Mouse (Mus musculus) midbrain, embryonic 16.5 days (tissue): ENCODE data around the gene Btbd3. TPM values are rescaled to one million over a fixed set of nuclear protein-coding genes. Genes with fewer than 3 reads are reported as not detected.

Experiments
- ATAC-seq: fragments of 200-750 bp; cut with Nextera tagmentation; 2 replicates; pipeline ENCODE4 v1.8.0; 2017; ENCODE audit warnings: moderate TSS enrichment
- H3K27ac ChIP-seq: fragments of 300-500 bp; sonication (generic); 2 replicates; pipeline ENCODE4 v1.5.1; 2014; ENCODE audit warnings: mild to moderate bottlenecking, low read length, mixed read lengths
- H3K27me3 ChIP-seq: fragments of 300-500 bp; sonication (generic); 2 replicates; pipeline ENCODE4 v1.6.1; 2014; ENCODE audit warnings: low read depth, low read length, mixed read lengths; ENCODE audit not compliant: control insufficient read depth, insufficient read depth
- H3K36me3 ChIP-seq: fragments of 300-500 bp; sonication (generic); 2 replicates; pipeline ENCODE4 v1.6.1; 2014; ENCODE audit warnings: mild to moderate bottlenecking, low read length, moderate library complexity, mixed read lengths; ENCODE audit not compliant: control insufficient read depth, insufficient read depth
- H3K4me1 ChIP-seq: fragments of 300-500 bp; sonication (generic); 2 replicates; pipeline ENCODE4 v1.6.1; 2014; ENCODE audit warnings: mild to moderate bottlenecking, low read length, mixed read lengths; ENCODE audit not compliant: control insufficient read depth, insufficient read depth
- H3K4me2 ChIP-seq: fragments of 300-500 bp; sonication (generic); 2 replicates; pipeline ENCODE4 v1.6.1; 2014; ENCODE audit warnings: mild to moderate bottlenecking, low read length, mixed read lengths
- H3K4me3 ChIP-seq: fragments of 300-500 bp; sonication (generic); 2 replicates; pipeline ENCODE4 v1.5.1; 2014; ENCODE audit warnings: low read depth, mild to moderate bottlenecking, low read length, moderate library complexity, mixed read lengths
- H3K9ac ChIP-seq: fragments of 300-500 bp; sonication (generic); 2 replicates; pipeline ENCODE4 v1.6.1; 2014; ENCODE audit warnings: low read depth, low read length, mixed read lengths
- H3K9me3 ChIP-seq: fragments of 300-500 bp; sonication (generic); replicated peaks from 2 replicates; pipeline ENCODE4 v1.6.1; 2014; ENCODE audit warnings: mild to moderate bottlenecking, low read length, mixed read lengths; ENCODE audit not compliant: control insufficient read depth, poor library complexity, severe bottlenecking
- WGBS: fragments of 180-500 bp; shearing (Covaris S2); extraction: QIAGEN DNeasy Blood & Tissue Kit; methylation state at CpG from one replicate; pipeline ENCODE4 v1.1.7; 2014; 5-methylcytosine and 5-hydroxymethylcytosine counted together
- polyA plus RNA-seq: library from polyadenylated mRNA; unstranded; fragments of >200 nt; fragmentation: Nextera tagmentation; extraction: Ambion mirVana; gene quantifications from 2 replicates; pipeline ENCODE4 v1.2.1, GENCODE M21; 2015

The Btbd3 gene
- polyA plus RNA-seq, 1 experiment from 2014 or later: 45.0 TPM

DNA sequence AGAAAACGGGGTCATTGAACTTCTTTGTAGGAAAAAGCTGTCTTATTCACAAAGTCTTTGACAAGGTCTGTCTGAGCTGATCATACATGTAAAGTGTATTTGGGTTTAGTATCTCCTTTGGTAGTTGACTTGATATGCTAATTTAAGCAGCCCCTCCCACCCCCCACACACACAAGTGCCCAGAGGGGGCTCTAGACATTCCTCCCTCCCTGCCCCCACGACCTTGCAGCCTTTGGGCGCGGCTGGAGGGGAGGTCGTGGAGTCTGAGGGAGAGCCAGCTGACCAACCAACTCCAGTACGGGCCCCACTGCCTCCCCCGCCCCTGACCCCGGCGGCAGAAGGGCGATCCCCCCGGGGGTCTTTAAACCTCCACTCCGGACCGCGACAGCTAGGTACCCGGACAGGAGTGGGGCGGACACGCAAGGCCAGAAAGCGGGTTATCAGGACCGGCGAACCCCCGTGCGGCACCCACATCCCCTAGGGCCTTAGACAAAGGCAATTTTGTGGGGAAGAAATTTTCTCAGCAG is 211.7 kb downstream of the Btbd3 start:
- Histone ChIP-seq H3K4me3 (no peak overlapping the region), H3K4me2 (no peak overlapping the region), H3K27ac (no peak overlapping the region), H3K9ac (no peak overlapping the region), H3K27me3 (no peaks in the 10 kb centered on the region), H3K4me1 (no peaks in the 10 kb centered on the region), H3K9me3 (no peaks in the 10 kb centered on the region), H3K36me3 (no peaks in the 10 kb centered on the region)
- WGBS: 74% methylated on average over 22 of the region's 22 CpGs
- no peak for ATAC-seq

GRCm38 (mm10) chr2:138473407-138473806 is 217.0 kb downstream of the Btbd3 start:
- 74% methylated on average over 5 of the region's 5 CpGs for WGBS
- ATAC-seq: no peak
- Histone ChIP-seq H3K27ac (no peak overlapping the region), H3K4me2 (no peak overlapping the region), H3K36me3 (no peaks in the 10 kb centered on the region), H3K4me1 (no peaks in the 10 kb centered on the region), H3K9ac (no peak overlapping the region), H3K4me3 (no peak overlapping the region), H3K27me3 (no peaks in the 10 kb centered on the region), H3K9me3 (no peaks in the 10 kb centered on the region)

GRCm38 (mm10) chr2:138476486-138476885 is 220.1 kb downstream of the Btbd3 start:
- no peaks in the 10 kb centered on the region for H3K4me1 ChIP-seq
- ATAC-seq: no peak
- H3K27me3 ChIP-seq: no peaks in the 10 kb centered on the region
- H3K27ac ChIP-seq: no peak overlapping the region
- H3K9ac ChIP-seq: no peak overlapping the region
- H3K4me3 ChIP-seq: no peak overlapping the region
- no peaks in the 10 kb centered on the region for H3K9me3 ChIP-seq
- no peak overlapping the region for H3K4me2 ChIP-seq
- no peaks in the 10 kb centered on the region for H3K36me3 ChIP-seq
- 87% methylated on average over 3 of the region's 3 CpGs for WGBS

- Histone ChIP-seq H3K9me3 (no peaks in the 10 kb centered on the region), H3K27me3 (no peaks in the 10 kb centered on the region), H3K36me3 (no peaks in the 10 kb centered on the region), H3K4me1 (no peaks in the 10 kb centered on the region), H3K27ac (no peak overlapping the region), H3K4me3 (no peak overlapping the region), H3K4me2 (no peak overlapping the region), H3K9ac (no peak overlapping the region)
- 93% methylated on average over 5 of the region's 5 CpGs for WGBS
- no peak for ATAC-seq
These were observed 220.9 kb downstream of the Btbd3 start for GRCm38 (mm10) chr2:138477278-138477677.

DNA sequence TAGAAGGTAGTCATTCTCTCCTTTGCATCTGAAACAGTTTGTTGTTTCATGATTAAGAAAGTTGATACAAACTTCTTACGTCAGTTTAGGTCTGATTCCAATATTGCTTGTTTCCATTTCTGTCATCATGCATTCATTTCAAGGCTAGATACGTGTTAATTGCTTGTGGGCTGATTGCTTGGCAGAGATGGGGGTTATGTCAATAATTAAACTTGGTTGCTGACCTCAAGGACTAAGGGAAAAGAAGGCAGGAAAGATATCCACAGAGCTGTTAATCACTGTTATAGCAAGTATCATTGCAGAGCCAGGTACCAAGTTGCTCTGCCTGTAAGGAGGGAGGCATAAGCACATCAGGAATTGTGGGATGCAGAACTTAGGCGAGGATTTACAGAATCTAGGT is 226.2 kb downstream of the Btbd3 start:
- no peaks in the 10 kb centered on the region for H3K27me3 ChIP-seq
- ATAC-seq: no peak
- 89% methylated on average over 3 of the region's 3 CpGs for WGBS
- no peaks in the 10 kb centered on the region for H3K36me3 ChIP-seq
- H3K4me3 ChIP-seq: no peak overlapping the region
- no peaks in the 10 kb centered on the region for H3K9me3 ChIP-seq
- H3K9ac ChIP-seq: no peak overlapping the region
- no peaks in the 10 kb centered on the region for H3K4me1 ChIP-seq
- no peak overlapping the region for H3K27ac ChIP-seq
- H3K4me2 ChIP-seq: no peak overlapping the region

GRCm38 (mm10) chr2:138484871-138485270 is 228.5 kb downstream of the Btbd3 start:
- 93% methylated on average over 4 of the region's 4 CpGs for WGBS
- H3K36me3 ChIP-seq: no peaks in the 10 kb centered on the region
- no peaks in the 10 kb centered on the region for H3K9me3 ChIP-seq
- H3K9ac ChIP-seq: no peak overlapping the region
- no peak overlapping the region for H3K4me2 ChIP-seq
- no peaks in the 10 kb centered on the region for H3K4me1 ChIP-seq
- no peak overlapping the region for H3K27ac ChIP-seq
- H3K4me3 ChIP-seq: no peak overlapping the region
- no peak for ATAC-seq
- no peaks in the 10 kb centered on the region for H3K27me3 ChIP-seq

DNA sequence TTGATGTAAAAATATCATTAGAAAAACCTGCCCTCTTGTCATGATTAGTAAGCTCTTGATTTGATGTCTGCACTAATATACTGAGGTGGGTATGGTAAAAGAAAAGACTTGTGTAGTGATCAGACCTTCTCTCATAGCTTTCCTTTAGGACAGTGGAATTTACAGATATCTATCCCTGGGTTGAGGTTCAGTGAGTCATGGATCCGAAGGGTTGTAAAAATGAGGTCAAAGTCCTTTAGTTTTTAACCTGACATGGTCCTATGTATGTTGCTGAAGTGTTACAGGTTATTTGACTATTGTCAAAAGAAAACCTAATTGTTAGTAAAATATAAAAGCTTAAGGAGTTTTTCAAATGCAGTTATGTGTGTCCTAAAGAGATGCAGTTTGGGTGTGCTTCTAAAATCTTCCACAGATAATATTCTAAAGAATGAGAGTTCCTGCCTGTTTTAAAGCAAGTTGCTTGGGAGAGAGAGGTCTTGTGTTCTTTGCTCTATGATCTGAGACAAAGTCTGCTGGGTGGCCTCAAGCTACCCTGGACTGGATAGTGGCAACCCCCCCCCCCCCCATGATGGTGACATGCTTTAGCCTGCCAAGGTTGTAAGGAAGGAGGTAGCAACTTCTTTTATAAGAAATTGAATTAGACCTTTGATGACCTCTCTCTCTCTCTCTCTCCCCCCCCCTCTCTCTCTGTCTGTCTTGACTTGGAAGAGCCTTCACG is 234.5 kb downstream of the Btbd3 start:
- no peak for ATAC-seq
- WGBS: 92% methylated on average over 2 of the region's 2 CpGs
- no peaks in the 10 kb centered on the region for H3K4me1 ChIP-seq

GRCm38 (mm10) chr2:138492176-138492575 is 235.8 kb downstream of the Btbd3 start:
- H3K4me3 ChIP-seq: no peak overlapping the region
- ATAC-seq: no peak
- H3K9ac ChIP-seq: no peak overlapping the region
- H3K4me2 ChIP-seq: no peak overlapping the region
- no peaks in the 10 kb centered on the region for H3K4me1 ChIP-seq
- no peak overlapping the region for H3K27ac ChIP-seq
- no peaks in the 10 kb centered on the region for H3K36me3 ChIP-seq
- no peaks in the 10 kb centered on the region for H3K9me3 ChIP-seq
- no peaks in the 10 kb centered on the region for H3K27me3 ChIP-seq

More for the DNA sequence above, 234.5 kb downstream of the Btbd3 start:
- Histone ChIP-seq H3K27ac (no peak overlapping the region), H3K27me3 (no peaks in the 10 kb centered on the region), H3K9ac (no peak overlapping the region), H3K4me2 (no peak overlapping the region), H3K36me3 (no peaks in the 10 kb centered on the region), H3K9me3 (no peaks in the 10 kb centered on the region), H3K4me3 (no peak overlapping the region)

- H3K4me2 ChIP-seq: no peak overlapping the region
- no peaks in the 10 kb centered on the region for H3K9me3 ChIP-seq
- H3K27ac ChIP-seq: no peak overlapping the region
- H3K36me3 ChIP-seq: no peaks in the 10 kb centered on the region
- 91% methylated on average over 12 of the region's 12 CpGs for WGBS
- H3K27me3 ChIP-seq: no peaks in the 10 kb centered on the region
- no peak overlapping the region for H3K9ac ChIP-seq
- no peaks in the 10 kb centered on the region for H3K4me1 ChIP-seq
- no peak overlapping the region for H3K4me3 ChIP-seq
- no peak for ATAC-seq
These were observed 247.6 kb downstream of the Btbd3 start for GRCm38 (mm10) chr2:138503866-138504380.
